8 mouse cellular contexts compared by ENCODE assay signal in genomic region chr8:94875871-94876150, GRCm38 (mm10). TPM values are rescaled to one million over a fixed set of nuclear protein-coding genes. Genes with fewer than 3 reads are reported as not detected.
DNase-seq lines count a peak whose midpoint lies in the region; ATAC-seq and TF ChIP-seq lines count a peak whose summit lies in the region.

No protein-coding gene starts in this region.

- H3K9me3 ChIP-seq in neural tube, embryonic 11.5 days (ENCODE audit: control insufficient read depth, low read length), result no peaks in the 10 kb centered on the region
- no peaks in the 10 kb centered on the region for H3K9me3 ChIP-seq in forebrain, embryonic 11.5 days (ENCODE audit: control insufficient read depth, low read length)
- H3K9me3 ChIP-seq in limb, embryonic 12.5 days, result no peaks in the 10 kb centered on the region

- 0% methylated on average over 14 of the region's 20 CpGs for WGBS in neural tube, embryonic 11.5 days
- under 1% methylated on average over 16 of the region's 20 CpGs for WGBS in forebrain, embryonic 11.5 days
- WGBS in limb, embryonic 12.5 days, result under 1% methylated on average over 13 of the region's 20 CpGs
- WGBS in small intestine, adult 2 months, result under 1% methylated on average over 20 of the region's 20 CpGs

- no peak for TF ChIP-seq CTCF in small intestine, adult 2 months (IDR thresholded peaks at IDR 0.05; ENCODE audit: extremely low read depth, insufficient read length, insufficient replicate concordance, low read depth, low read length)

- peak overlapping the region; percentile 61 for H3K9ac ChIP-seq in neural tube, embryonic 11.5 days (ENCODE audit: low read length)
- H3K9ac ChIP-seq in forebrain, embryonic 11.5 days (ENCODE audit: low read length), result peak overlapping the region; percentile 51
- H3K9ac ChIP-seq in limb, embryonic 12.5 days (replicated peaks), result peak overlapping the region; percentile 66

- peak; percentile 28; the same call in 1 of the 2 replicates for ATAC-seq in neural tube, embryonic 11.5 days (ENCODE audit: insufficient read depth, low FRiP score, low TSS enrichment)
- no peak for ATAC-seq in forebrain, embryonic 11.5 days (replicated peaks; ENCODE audit: low FRiP score)
- peak; percentile 2; the same call in 1 of the 2 replicates for ATAC-seq in limb, embryonic 12.5 days (ENCODE audit: insufficient number of reproducible peaks, insufficient read depth, low FRiP score, low TSS enrichment, low read depth)

- H3K4me3 ChIP-seq in neural tube, embryonic 11.5 days (ENCODE audit: low read depth, low read length), result peak overlapping the region; percentile 58
- peak overlapping the region; percentile 57 for H3K4me3 ChIP-seq in forebrain, embryonic 11.5 days (ENCODE audit: low read depth, low read length)
- H3K4me3 ChIP-seq in limb, embryonic 12.5 days (replicated peaks), result peak overlapping the region; percentile 67
- peak overlapping the region; percentile 86 for H3K4me3 ChIP-seq in small intestine, adult 2 months (ENCODE audit: low read depth, low read length)

- peaks cover 20% of the 10 kb centered on the region for H3K4me1 ChIP-seq in neural tube, embryonic 11.5 days (ENCODE audit: control insufficient read depth, insufficient read depth, low read length)
- peaks cover 13% of the 10 kb centered on the region; the same call in 1 of the 2 replicates for H3K4me1 ChIP-seq in forebrain, embryonic 11.5 days (replicated peaks; ENCODE audit: control insufficient read depth, insufficient read depth, low read length)
- H3K4me1 ChIP-seq in limb, embryonic 12.5 days (replicated peaks), result peaks cover 42% of the 10 kb centered on the region
- H3K4me1 ChIP-seq in small intestine, adult 2 months (ENCODE audit: control insufficient read depth, insufficient read depth, insufficient read length, low read length), result peaks cover 21% of the 10 kb centered on the region

- H3K27me3 ChIP-seq in neural tube, embryonic 11.5 days (ENCODE audit: control insufficient read depth, insufficient read depth, low read length), result peaks cover 14% of the 10 kb centered on the region
- H3K27me3 ChIP-seq in forebrain, embryonic 11.5 days (ENCODE audit: control insufficient read depth, insufficient read depth, low read length), result peaks cover 15% of the 10 kb centered on the region
- peaks cover 16% of the 10 kb centered on the region for H3K27me3 ChIP-seq in limb, embryonic 12.5 days
- no peaks in the 10 kb centered on the region for H3K27me3 ChIP-seq in small intestine, adult 2 months (ENCODE audit: control insufficient read depth, insufficient read depth, low read length)

- H3K27ac ChIP-seq in neural tube, embryonic 11.5 days (ENCODE audit: low read depth, low read length), result no peak overlapping the region
- no peak overlapping the region for H3K27ac ChIP-seq in forebrain, embryonic 11.5 days (ENCODE audit: low read depth, low read length)
- H3K27ac ChIP-seq in limb, embryonic 12.5 days, result 0 out of 2 replicates have a peak overlapping the region, but pooled peaks have one; percentile 35
- peak overlapping the region; percentile 79 for H3K27ac ChIP-seq in small intestine, adult 2 months (ENCODE audit: insufficient read depth, low read depth, low read length)

- H3K4me2 ChIP-seq in neural tube, embryonic 11.5 days (ENCODE audit: low read depth), result peak overlapping the region; percentile 95
- H3K4me2 ChIP-seq in forebrain, embryonic 11.5 days (ENCODE audit: low read depth, low read length, severe bottlenecking), result peak overlapping the region; percentile 98
- H3K4me2 ChIP-seq in limb, embryonic 12.5 days, result peak overlapping the region; percentile 93

- no peaks in the 10 kb centered on the region for H3K36me3 ChIP-seq in neural tube, embryonic 11.5 days (ENCODE audit: control insufficient read depth, insufficient read depth, low read length)
- no peaks in the 10 kb centered on the region for H3K36me3 ChIP-seq in forebrain, embryonic 11.5 days (ENCODE audit: control insufficient read depth, insufficient read depth, low read length)
- H3K36me3 ChIP-seq in limb, embryonic 12.5 days, result no peaks in the 10 kb centered on the region
- 0 out of 2 replicates have a peak, but pooled peaks cover 3% of the 10 kb centered on the region for H3K36me3 ChIP-seq in small intestine, adult 2 months (ENCODE audit: control insufficient read depth, insufficient read depth, low read length)

- no peak for TF ChIP-seq POLR2A in small intestine, adult 2 months (IDR thresholded peaks at IDR 0.05; ENCODE audit: low read depth, low read length)

- DNase-seq in neural tube, embryonic 11.5 days (ENCODE audit: low spot score), result no peak
- no peak for DNase-seq in neural tube, embryonic 10.5 days (ENCODE audit: extremely low spot score, low spot score)
- DNase-seq in forebrain, embryonic 11.5 days (ENCODE audit: low spot score), result no peak
- no peak for DNase-seq in cerebellum, postnatal 4 days (ENCODE audit: low spot score in 2 of 2)
- no peak for DNase-seq in layer of hippocampus, adult 11-12 months (ENCODE audit: low spot score)
- DNase-seq in spleen, postnatal 36 days (ENCODE audit: low spot score in 2 of 2), result no peak

RNA-seq across cellular contexts. Expression of gene Dok4, which starts 0.3 kb away (rescaled TPM):
- polyA plus RNA-seq in neural tube, embryonic 11.5 days (2014; fragmentation: Nextera tagmentation; extraction: Ambion mirVana), result 16.3 and 18.5 TPM in 2 replicates
- 19.1 and 19.9 TPM in 2 replicates for polyA plus RNA-seq in forebrain, embryonic 11.5 days (2014; fragmentation: Nextera tagmentation; extraction: Ambion mirVana)
- 18.9 and 20.0 TPM in 2 replicates for polyA plus RNA-seq in limb, embryonic 12.5 days (2016; fragmentation: Nextera tagmentation; extraction: Ambion mirVana)
- 58.8 and 156 TPM in 2 replicates for polyA plus RNA-seq in small intestine, adult 2 months (2012; rRNA removed)

RNA-seq across cellular contexts. Expression of gene Polr2c, which starts 18.6 kb away (rescaled TPM):
- polyA plus RNA-seq in neural tube, embryonic 11.5 days (2014; fragmentation: Nextera tagmentation; extraction: Ambion mirVana), result 153 TPM in 2 replicates
- 156 and 173 TPM in 2 replicates for polyA plus RNA-seq in forebrain, embryonic 11.5 days (2014; fragmentation: Nextera tagmentation; extraction: Ambion mirVana)
- 161 and 173 TPM in 2 replicates for polyA plus RNA-seq in limb, embryonic 12.5 days (2016; fragmentation: Nextera tagmentation; extraction: Ambion mirVana)
- 32.3 and 57.1 TPM in 2 replicates for polyA plus RNA-seq in small intestine, adult 2 months (2012; rRNA removed)

RNA-seq across cellular contexts. Expression of gene Ciapin1, which starts 37.7 kb away (rescaled TPM):
- 160 and 168 TPM in 2 replicates for polyA plus RNA-seq in neural tube, embryonic 11.5 days (2014; fragmentation: Nextera tagmentation; extraction: Ambion mirVana)
- 144 and 152 TPM in 2 replicates for polyA plus RNA-seq in forebrain, embryonic 11.5 days (2014; fragmentation: Nextera tagmentation; extraction: Ambion mirVana)
- polyA plus RNA-seq in limb, embryonic 12.5 days (2016; fragmentation: Nextera tagmentation; extraction: Ambion mirVana), result 145 and 156 TPM in 2 replicates
- polyA plus RNA-seq in small intestine, adult 2 months (2012; rRNA removed), result 16.7 and 32.0 TPM in 2 replicates

RNA-seq across cellular contexts. Expression of gene Coq9, which starts 37.7 kb away (rescaled TPM):
- 54.0 and 59.3 TPM in 2 replicates for polyA plus RNA-seq in neural tube, embryonic 11.5 days (2014; fragmentation: Nextera tagmentation; extraction: Ambion mirVana)
- polyA plus RNA-seq in forebrain, embryonic 11.5 days (2014; fragmentation: Nextera tagmentation; extraction: Ambion mirVana), result 53.7 and 60.5 TPM in 2 replicates
- polyA plus RNA-seq in limb, embryonic 12.5 days (2016; fragmentation: Nextera tagmentation; extraction: Ambion mirVana), result 61.8 and 64.4 TPM in 2 replicates
- polyA plus RNA-seq in small intestine, adult 2 months (2012; rRNA removed), result 154 and 238 TPM in 2 replicates

RNA-seq across cellular contexts. Expression of gene Ccdc102a, which starts 42.1 kb away (rescaled TPM):
- 20.1 and 20.2 TPM in 2 replicates for polyA plus RNA-seq in neural tube, embryonic 11.5 days (2014; fragmentation: Nextera tagmentation; extraction: Ambion mirVana)
- 18.8 and 19.5 TPM in 2 replicates for polyA plus RNA-seq in forebrain, embryonic 11.5 days (2014; fragmentation: Nextera tagmentation; extraction: Ambion mirVana)
- 48.5 and 52.6 TPM in 2 replicates for polyA plus RNA-seq in limb, embryonic 12.5 days (2016; fragmentation: Nextera tagmentation; extraction: Ambion mirVana)
- 8.1 TPM in 2 replicates for polyA plus RNA-seq in small intestine, adult 2 months (2012; rRNA removed)

Comparison
In these comparisons a context has a peak if more than half of its experiments do, and no peak if none do; other contexts are left out.
1. H3K27ac ChIP-seq: peak in limb, embryonic 12.5 days (single experiment) and small intestine, adult 2 months (single experiment); none in neural tube, embryonic 11.5 days (single experiment) and forebrain, embryonic 11.5 days (single experiment).
2. Peak in every context shown above with its lines, with median percentiles within 50 percentile points of each other: H3K4me2 ChIP-seq, H3K4me3 ChIP-seq and H3K9ac ChIP-seq.